Mouse (Mus musculus) spleen, postnatal 36 days (tissue): ENCODE results near the gene Fgd4.

Experiments used
- DNase-seq, 2 experiments: peaks; one replicate each; pipeline ENCODE4 v3.0.0; 2022; ENCODE audit warnings: low spot score in 2 of 2, mixed read lengths in 1 of 2

The Fgd4 gene

DNA sequence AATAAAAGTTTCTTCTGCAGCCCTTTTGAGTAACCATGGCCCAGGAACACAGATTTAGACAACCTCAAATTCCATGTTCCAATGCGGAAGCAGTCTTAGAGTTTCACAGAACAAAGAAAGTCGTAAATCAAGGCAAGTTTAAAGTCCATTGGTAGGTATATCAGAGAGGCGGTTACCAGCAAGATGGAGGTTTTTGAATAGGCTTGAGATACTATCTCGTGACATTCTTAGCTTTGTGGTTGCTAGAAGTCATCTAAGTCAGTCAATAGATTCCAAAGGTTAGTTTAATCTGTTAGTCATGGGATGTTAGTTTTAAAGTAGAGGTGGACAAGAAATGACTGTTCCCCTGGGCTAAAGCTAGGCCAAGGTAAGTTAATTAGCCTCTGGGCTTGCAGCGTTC lies at the start of gene Fgd4:
Fgd4 (minus strand) TSS at position 89 of the 400 bp plus-strand sequence.
- no peak for DNase-seq

DNA sequence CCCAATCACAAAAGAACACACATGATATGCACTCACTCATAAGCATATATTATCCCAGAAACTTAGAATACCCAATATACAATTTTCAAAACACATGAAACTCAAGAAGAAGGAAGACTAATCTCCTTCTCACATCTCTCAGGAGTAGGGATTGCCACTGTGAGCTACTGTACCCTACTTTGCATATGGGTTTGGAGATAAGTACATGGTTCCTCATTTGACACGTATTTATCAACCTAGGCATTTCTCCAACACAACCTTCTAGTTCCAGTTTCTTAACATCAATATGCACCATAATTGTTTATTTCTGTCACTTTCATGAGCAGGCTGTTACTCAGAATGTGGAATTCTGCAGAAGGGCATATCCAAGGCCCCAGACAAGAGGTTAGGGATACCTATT lies 44.8 kb upstream of the Fgd4 start:
- no peak for DNase-seq

DNA sequence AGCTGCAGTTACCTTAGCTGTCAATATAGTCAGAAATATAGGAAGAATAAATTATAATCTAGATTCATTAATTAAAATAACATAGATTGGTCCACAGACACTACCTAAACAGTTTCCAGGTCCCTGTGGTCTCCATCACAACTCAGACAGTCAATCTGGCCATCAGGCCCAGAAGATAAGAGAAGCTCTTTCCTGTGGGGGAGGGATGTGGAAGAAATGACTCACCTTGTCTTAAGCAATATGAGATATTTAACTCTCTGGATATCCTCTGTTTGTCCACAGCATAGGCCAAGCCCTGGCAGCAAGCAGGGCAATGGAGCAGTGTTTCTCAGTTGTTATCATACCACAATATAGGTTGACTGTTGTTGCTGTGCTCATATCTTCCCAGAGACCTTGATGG lies 33.4 kb upstream of the Fgd4 start:
- DNase-seq = no peak

DNA sequence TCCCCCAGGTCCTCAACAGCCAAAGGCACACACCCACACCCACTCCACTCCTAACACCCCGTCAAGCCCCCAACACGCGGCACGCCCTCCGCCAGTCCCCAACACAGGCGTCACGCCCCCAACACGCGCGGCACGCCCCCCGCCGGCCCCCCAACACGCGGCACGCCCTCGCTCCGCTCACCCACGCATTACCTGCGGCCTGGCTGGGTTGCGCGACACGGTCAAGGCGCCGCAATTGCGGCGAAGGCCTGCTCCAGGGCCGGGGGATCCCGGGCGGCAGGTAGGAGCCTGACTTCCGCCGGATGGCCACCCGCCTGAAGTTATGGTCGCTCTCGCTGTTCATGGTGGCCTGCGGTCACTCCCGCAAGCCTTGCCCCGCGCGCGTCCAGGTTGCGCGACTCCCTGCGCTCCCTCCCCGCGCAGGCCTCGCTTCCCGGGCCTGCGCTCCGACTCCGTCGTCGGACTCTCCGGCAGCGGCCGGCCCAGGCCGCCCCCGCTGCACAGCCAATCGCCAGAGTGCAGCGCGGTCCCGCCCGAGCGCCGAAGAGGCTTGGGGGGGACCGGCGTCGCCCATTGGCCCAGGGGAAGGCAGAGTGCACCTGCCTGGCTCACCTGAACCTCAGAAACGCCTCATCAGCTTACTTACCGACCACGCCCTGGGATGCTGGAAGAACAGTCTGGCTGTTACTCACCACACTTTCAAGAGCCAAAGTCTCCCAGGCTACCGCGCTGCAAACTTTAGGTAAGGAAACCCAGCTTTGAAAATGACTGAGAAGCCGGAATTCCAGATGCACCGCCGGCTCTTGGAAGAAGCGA lies 555 bp downstream of the Fgd4 start:
- DNase-seq = no peak

DNA sequence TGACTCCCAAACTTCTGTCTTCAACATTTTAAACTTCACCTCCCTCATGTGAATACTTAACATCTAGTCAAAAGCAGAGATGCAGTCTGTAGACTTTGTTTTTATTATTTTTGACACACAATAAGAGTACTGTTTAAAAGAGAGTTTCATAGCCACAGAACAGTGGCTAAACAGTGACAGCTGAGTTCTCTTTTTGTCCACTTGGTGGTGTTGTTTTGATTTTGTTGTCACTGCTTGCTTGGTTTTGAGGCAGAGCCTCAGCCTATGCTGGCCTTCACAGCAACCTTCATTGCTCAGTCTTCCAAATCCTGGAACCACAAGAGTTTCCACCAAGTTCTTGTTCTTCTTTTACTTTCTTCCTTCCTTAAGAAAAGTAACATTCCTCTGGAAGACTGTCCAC lies 3.8 kb downstream of the Fgd4 start:
- DNase-seq = no peak

DNA sequence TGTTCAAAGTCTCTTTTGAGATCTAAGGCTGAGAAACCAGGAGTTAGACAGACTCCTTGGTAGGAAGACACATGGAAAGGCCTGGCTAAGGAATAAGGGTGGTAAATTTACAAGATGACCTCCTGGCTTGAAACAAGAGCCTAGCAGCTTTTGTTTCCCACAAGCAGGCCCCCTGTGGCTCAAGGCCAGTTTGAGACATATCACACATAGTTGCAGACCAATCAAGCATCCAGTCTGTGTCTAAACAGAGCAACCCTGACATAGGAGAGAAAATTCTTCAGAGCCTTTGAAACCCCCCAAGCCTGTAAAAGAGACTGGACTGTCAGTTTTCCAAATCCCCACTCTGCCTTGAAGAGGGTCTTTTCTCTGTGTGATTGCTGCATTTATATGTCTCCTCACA lies 7.7 kb downstream of the Fgd4 start:
- DNase-seq = no peak

DNA sequence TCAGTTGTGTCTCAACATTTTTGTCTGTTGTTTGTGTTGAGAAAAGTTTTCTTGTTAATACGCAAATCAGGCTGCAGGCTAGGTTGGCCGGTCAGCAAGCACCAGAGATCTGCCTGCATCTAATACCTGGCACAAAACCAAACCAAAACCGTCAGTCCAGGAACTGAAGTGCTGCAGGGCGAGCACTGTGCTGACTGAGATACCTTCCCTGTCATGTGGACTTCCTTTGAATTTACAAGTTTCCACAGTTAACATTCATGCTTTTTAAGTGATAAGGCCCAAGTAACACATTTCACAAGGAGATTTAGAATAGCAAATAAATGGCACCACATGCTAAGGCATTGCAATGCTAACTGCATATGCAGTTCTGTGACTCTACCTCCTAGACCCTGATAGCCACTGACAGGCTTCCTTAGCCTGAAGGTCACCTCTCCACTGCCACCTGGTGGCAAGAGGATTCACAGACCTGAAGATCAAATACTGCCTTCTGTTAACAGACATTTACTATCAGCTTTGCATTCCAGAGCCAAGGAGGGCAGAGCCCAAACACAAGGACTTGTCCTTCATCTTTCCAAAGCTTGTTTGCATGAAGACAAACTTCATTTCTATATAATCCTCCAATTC lies 15.8 kb downstream of the Fgd4 start:
- DNase-seq = peak; percentile 29 to 30

DNA sequence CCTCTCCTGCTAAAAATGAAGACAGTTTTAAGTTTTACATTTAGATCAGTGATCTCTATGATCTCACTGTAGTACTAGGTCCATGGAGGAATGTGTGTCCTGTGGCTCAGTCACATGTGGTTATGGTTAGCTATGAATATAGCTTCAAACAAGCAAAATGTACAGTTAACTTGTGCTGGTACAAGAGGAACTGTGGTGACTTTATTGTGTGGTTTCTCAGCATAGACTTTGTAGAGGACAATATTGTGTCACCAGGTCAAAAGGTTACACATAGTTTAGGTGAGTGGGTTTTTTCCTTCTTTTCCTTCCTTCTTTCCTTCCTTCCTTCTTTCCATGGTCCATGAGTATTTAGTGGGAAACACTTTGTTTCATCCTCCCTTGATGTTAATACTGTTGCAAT lies 23.8 kb downstream of the Fgd4 start:
- no peak for DNase-seq

DNA sequence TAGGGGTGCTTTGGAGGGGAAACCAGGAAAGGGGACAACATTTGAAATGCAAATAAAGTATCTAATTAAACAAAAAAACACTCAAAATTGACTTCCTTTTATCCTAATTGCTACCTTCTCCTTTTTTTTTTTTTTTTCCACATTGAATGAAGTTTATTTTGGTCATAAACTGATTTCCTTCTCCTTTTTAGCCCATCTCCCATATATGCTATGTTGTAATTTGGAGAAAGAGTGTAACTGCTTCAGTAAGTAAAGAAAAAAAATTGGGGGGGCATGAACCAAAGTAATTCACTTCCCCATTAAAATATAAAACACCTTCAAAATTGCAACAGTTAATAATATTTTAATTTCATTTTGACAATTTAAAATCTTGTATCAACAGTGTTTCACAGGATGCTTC lies 25.8 kb downstream of the Fgd4 start:
- no peak for DNase-seq

DNA sequence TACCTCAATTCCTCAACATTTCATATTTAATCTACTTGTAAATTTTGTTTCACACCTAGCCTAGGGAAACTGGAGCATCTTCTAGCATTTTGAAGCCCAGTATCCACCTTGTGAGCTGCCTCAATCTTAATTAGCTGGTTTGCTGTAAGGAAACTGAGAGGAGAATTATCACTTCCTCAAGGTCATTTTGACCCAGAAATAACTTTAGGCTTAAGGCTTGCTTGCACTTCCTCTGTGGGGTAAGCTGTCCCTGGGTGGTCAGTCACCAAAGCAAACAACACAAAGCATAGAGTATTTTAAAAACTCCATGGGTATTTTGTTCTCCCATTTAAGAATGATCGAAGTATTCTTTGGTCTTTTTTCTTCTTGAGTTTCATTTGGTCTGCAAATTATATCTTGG lies 27.2 kb downstream of the Fgd4 start:
- no peak for DNase-seq

DNA sequence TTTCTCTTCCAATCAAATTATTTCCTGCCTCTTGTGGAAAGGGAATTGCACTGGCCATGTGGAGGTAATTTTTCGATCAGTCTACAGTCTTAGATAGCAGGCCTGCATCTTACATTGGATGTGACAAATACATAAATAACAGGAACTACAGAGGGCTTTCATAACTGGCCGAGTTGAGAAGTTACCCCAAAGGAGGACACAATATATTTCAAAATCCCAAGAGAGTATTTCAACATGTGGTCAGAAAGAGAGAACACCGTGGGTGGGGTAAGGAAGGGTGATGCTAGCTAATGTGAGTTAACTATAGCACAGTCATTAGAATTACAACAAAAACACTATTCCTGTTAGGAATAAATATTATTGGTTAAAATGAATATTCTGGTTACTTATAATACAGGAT lies 29.0 kb downstream of the Fgd4 start:
- DNase-seq = peak in 1 of 2 experiments; percentile 6

DNA sequence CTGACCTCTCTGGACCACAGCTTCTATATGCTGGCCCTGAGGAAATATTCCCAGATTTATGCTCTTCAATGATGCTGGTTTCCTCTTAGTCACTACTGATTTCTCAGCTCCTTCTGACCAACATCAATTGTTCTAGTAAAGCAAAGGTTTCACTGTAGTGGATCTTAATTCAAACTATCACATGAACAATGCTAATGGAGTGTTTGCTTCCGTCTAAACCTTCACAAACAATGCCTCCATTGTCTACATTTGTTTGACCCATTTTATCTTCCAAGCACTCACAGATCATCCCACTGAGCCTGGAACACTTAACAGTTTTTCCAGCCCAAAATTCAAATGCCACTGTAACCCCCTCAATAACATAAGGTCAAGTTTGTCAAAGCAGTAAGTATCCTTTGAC lies 33.6 kb downstream of the Fgd4 start:
- no peak for DNase-seq

DNA sequence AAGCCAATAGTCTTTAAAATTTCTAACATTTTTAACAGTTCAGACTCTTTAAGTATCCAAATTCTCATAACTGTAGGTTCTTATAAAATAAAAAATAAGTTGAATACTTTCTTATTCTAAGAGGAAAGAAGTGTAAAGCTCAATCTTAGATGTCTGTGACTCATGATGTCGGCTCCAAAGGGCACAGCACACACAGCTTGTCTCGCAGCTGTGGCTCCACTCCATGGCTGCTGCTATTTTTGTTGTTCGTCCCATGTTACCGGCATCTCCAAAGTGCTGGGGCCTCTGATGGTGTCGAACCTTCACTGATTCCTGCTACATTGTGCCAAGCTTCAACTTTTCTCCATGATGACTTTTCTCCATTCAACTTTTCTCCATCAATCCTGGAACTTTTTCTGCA lies 34.1 kb downstream of the Fgd4 start:
- DNase-seq = no peak

DNA sequence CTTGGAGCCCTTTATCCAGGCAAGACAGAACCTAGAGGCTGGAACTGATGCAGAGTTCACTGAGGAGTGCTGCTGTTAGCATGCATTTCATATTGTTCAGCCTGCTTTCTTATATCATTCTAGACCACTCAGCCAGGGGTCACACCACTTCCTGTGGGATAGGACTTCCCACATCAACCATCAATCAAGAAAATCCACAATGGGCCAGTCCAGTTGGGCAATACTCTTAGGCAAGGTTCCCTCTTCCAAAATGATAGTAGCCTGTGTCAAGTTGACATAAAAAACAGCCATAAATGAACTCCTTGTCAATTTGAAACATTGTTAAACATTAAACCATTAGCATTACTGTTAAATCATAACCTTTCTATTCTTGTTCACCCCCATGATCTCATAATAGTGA lies 34.6 kb downstream of the Fgd4 start:
- DNase-seq = no peak

DNA sequence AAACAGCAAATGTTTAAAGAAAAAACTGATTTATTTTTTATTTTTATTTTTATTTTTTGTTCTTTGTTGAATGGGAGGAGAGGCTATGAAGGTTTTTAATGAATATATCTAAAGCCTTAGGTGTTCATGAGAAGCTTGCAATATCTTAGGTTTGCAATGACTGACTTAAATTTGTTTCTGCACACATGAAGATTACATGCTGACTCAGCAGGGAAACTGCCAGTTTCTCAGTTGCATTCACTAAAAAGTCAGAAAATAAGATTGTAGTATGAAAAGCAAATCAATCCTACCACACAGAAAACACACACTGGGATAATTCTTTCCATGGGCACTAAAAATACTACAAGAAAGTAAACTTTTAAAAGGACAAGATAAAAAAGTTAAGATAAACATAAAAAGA lies 39.6 kb downstream of the Fgd4 start:
- DNase-seq = no peak

DNA sequence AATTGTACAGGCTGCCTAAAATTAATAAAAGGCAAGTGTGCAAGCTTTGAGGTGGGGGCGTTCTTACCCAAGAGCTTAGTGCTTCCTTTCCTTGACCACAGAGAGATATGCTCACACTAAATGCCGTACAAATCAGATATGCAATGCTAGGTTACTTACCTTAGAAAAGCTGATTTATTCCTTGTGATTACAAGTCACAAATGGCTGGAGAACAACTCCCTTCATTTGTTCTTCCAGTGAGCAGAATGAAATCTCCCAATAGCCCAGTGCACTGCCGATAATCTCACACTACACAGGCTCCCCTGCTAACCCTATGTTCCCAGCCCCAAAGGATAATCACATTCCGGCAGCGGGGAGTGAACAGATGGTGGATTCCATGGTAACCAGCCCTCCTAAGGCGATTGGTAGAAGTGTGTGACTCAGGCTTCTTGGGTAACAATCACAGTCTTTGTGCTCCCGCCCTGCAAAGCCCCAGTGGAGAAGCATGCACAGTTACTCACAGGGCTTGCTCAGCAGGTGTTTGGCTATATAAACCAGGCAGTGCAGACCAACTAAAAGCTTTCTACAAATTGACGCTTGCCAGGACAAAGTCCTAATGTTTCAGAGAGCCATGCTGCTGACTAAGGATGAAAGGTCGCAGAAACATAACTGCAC lies 40.3 kb downstream of the Fgd4 start:
- no peak for DNase-seq

DNA sequence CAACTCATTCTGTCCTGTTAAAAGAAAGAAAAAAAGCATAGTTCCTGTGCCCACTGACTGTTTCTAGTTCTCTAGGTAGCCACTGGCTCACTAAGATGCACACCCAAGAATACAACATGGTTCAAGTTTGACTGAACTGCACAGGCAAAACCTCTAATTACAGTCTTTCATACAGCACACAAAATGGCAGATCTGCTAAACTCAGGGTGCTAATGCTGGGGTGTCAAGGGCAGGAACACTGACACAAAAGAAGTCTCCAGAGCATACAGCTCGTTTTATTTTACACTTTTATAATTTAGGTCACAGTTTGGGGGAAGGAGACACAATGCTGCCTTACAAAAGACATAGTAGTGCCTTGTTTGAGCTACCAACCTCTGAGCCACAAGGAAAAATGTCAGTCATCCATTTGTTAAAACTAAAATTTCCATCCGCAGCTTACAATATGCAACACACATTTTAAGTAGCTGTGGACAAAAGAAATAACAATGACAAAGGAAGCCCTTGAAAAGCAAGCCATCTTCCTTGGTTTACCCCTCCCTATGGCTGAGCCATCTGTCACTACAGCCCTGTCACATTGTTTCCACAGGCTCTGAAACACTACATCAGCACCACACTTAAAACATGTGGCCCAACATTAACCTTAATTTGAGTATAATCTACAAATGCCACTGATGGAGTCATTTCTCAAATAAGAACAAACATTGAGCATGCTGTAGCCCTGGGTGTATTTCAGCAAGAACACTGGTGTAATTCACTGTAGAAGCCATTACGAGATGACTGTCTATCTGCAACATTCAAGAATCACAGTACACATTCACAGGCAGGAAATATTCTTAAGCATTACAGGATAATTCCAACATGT lies 41.1 kb downstream of the Fgd4 start:
- no peak for DNase-seq

DNA sequence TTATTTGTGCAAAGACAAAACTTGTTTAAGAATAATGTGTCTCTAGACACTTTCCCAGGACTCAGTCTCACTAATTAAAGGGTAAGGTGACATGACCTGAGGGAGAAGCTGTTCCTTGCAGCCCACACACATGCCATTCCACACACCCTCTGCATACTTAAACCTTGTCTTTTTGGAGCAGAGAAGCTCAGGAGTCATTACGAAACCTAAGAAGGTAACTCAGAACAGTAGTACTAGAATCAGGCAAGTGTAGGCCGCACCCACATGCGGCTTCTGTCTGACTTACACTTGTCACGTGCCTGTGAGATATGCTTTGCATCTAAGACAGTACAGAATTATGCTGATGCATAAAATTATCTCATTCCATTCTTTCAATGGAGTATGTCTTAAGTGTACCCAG lies 42.6 kb downstream of the Fgd4 start:
- DNase-seq = no peak

DNA sequence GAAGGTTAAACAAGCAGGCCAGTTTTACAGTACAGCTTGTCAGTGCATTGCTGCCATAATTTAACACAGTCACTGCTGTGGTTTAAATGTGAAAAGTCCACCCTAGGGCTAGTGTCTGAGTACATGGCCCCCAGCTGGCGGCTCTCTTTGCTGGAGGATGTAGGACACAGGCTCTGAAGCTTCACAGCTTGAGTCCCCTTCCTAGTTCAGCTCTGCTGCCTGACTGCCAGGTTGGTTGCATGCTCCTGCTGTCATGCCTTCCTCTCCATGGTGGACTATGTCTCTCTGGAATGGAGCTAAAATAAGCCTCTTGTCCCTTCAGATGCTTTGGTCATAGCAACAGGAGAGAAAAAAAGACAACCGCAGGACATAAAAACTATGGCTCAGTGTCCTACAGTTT lies 46.3 kb downstream of the Fgd4 start:
- no peak for DNase-seq

DNA sequence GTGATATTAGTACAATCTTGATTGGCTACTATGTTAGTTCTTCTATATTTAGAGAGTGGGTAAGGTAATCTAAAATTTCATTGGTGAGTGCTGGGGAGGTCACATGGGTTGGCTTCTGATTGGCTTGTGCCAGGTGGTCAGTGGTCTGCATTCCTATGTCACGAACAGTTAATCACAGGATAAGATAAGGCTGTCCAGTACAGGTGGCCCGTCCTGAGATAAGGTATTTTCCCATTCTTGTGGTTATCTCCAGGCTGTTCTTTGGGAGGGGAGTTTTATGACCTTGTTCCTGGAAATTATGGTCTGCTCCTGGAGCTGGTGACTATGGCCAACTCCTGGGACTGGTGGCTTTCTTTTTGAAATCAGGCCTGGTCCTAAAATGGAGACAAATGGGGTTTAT lies 48.2 kb downstream of the Fgd4 start:
- no peak for DNase-seq

DNA sequence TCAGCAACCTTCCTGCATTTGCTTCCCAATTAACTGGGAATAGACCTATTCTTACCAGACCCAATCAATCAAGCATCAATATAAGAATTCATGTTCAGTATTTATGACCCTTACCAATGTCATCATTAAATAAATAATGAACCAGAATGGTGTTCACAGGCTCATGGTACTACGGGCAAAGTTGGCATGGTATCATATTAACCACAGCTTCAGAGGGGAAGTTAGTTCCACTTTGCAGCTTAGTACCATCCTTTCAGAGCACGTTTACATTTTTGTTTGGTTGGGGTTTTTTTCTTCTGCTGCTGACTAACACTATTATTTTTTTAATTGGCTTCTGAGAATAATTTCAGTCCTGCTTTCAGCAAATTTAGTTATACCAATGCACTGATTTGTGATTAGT lies 51.2 kb downstream of the Fgd4 start:
- DNase-seq = no peak

DNA sequence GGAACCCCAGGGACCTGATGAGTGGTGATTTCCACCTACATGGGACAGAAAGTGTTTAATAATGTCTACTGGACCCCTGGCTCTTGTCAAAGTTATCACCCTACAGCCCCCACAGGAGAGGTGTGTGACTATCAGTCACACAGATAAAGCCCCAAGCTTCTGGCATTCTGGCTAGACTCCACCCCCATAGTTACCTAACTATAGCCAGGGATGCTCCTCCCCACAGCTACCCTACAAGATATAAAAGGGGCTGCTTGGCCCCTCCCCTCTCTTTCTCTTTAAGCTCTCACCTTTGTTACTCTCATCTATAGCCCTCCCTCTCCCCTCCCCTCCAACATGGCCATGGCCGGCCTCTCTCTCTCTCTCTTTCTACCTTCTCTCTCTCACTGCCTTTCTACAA lies 53.7 kb downstream of the Fgd4 start:
- DNase-seq = no peak
